Mouse (Mus musculus) embryonic fibroblast, embryonic 13.5 days (primary cell): ENCODE results near the gene Tff2. TPM values are rescaled to one million over a fixed set of nuclear protein-coding genes. Genes with fewer than 3 reads are reported as not detected.

Experiments
- H3K27ac ChIP-seq: 2 replicates; pipeline ENCODE4 v1.5.1; 2012; ENCODE audit warnings: low read length, control low read depth, inconsistent platforms; ENCODE audit not compliant: insufficient read depth
- H3K4me1 ChIP-seq: 2 replicates; pipeline ENCODE4 v1.6.1; 2011; ENCODE audit warnings: low read length; ENCODE audit not compliant: control insufficient read depth, insufficient read depth
- H3K4me3 ChIP-seq: 2 replicates; pipeline ENCODE4 v1.5.1; 2011; ENCODE audit warnings: mild to moderate bottlenecking, control low read depth, low read length; ENCODE audit not compliant: insufficient read depth
- CTCF ChIP-seq: IDR thresholded peaks from 2 replicates; pipeline ENCODE4 v1.5.1; 2011; ENCODE audit warnings: mild to moderate bottlenecking, control low read depth, low read length, moderate library complexity, borderline replicate concordance; ENCODE audit not compliant: insufficient read depth
- POLR2A ChIP-seq: IDR thresholded peaks from 2 replicates; pipeline ENCODE4 v1.6.1; 2011; ENCODE audit warnings: low read depth, mild to moderate bottlenecking, control low read depth, low read length, moderate library complexity
- polyA plus RNA-seq: library from polyadenylated mRNA; stranded (reverse); fragments of >200 nt; gene quantifications from 2 replicates; pipeline ENCODE4 v1.2.4, GENCODE M21; 2011; ENCODE audit warnings: low read depth; ENCODE audit not compliant: missing spikeins, insufficient read length

Gene Tff2
- polyA plus RNA-seq, 1 experiment: not detected

DNA sequence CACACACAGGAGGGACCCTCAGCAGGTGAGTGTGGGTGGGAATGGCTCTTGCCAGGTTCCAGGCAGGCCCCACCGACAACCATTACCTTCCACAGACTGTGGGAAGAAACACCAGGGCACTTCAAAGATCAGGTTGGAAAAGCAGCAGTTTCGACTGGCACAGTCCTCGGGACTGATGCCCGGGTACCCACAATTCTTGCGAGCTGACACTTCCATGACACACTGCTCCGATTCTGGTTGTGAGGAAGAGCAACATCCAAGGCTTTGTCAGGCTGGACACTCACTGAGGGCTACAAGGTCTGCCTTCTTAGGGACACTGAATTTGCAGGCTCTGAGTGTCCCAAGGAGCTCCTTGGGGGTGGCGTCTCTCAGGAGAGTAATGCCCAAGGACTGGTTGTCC is 2.0 kb downstream of the Tff2 start:
- no peak for TF ChIP-seq POLR2A
- TF ChIP-seq CTCF: no peak
- no peak overlapping the region for H3K27ac ChIP-seq
- no peak overlapping the region for H3K4me3 ChIP-seq
- H3K4me1 ChIP-seq: no peaks in the 10 kb centered on the region

GRCm38 (mm10) chr17:31138398-31138797 is 5.7 kb downstream of the Tff2 start:
- H3K4me1 ChIP-seq: no peaks in the 10 kb centered on the region
- no peak overlapping the region for H3K27ac ChIP-seq
- H3K4me3 ChIP-seq: no peak overlapping the region
- TF ChIP-seq POLR2A (no peak), CTCF (peak; percentile 60)

DNA sequence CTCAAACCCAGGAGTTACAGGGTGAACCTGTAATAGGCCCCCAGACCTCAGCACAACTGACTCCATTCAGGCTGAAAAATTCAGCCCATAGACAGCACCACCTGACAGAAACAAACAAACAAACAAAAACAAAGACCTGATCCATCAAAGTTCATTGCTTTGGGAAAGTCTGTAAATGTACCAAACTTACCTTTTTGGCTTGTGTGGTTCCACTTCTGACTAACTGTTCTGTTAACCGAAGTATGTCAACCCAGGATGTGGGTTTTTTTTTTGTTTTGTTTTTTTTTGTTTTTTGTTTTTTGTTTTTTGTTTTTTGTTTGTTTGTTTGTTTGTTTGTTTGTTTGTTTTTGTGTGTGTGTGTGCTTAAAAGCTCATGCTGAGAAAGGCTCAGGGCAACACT is 7.3 kb downstream of the Tff2 start:
- TF ChIP-seq POLR2A (no peak), CTCF (no peak)

DNA sequence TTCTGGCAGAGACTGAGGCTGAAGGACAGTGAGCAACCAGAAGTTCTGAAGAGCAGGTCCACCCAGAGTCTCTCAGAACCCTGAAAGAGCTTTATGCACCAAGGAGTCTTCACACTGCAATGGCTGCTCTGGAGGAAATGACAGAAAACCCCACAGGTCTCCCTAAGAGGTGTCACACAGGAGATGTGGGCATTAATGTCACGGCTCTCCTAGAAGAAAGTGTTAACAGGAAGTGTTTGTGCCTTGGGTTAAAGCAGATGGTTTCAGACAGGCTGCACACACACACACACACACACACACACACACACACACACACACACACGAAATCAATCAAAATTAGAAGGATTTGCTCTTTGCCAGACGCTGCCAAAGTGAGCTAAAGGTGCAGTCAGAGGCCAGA is 7.8 kb downstream of the Tff2 start:
- no peak for TF ChIP-seq CTCF
- no peak for TF ChIP-seq POLR2A
- H3K4me1 ChIP-seq: no peaks in the 10 kb centered on the region
- no peak overlapping the region for H3K4me3 ChIP-seq
- H3K27ac ChIP-seq: no peak overlapping the region

More for the DNA sequence above, 7.3 kb downstream of the Tff2 start:
- Histone ChIP-seq H3K4me3 (no peak overlapping the region), H3K27ac (no peak overlapping the region), H3K4me1 (no peaks in the 10 kb centered on the region)

- Histone ChIP-seq H3K4me1 (no peaks in the 10 kb centered on the region), H3K27ac (no peak overlapping the region), H3K4me3 (no peak overlapping the region)
- TF ChIP-seq POLR2A: no peak
- no peak for TF ChIP-seq CTCF
Measured at GRCm38 (mm10) chr17:31134913-31135312, 9.2 kb downstream of the Tff2 start.

- TF ChIP-seq CTCF (no peak), POLR2A (no peak)
- H3K27ac ChIP-seq: no peak overlapping the region
- H3K4me3 ChIP-seq: no peak overlapping the region
- H3K4me1 ChIP-seq: no peaks in the 10 kb centered on the region
Measured at GRCm38 (mm10) chr17:31133776-31134175, 10.3 kb downstream of the Tff2 start.

DNA sequence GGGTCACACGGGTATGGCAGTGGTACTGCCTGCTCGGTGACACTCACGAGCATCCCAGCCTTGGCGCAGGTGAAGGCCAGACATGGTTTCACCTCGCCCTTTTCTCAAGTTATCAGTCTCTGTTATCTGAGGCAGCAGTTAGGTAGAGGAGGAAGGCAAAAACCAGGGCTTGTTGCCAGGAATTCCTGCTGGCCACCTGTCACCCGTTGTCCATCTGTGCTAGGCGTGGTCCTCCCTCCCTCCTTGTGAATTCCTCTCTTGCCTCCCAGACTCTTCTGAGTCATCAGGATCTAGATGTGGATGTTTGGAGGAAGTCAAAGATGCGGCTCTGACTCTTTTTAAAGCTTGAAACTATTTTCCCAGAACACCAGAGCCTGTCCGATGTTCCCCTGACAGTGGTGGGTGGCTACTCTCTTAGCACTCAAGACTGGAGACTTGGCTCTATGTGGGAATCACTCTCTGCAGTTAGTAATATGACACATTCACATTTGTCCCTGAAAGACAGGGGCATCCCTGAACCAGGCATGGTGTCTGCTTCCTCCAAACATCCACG is 12.7 kb downstream of the Tff2 start:
- TF ChIP-seq CTCF (no peak), POLR2A (no peak)
- Histone ChIP-seq H3K4me3 (no peak overlapping the region), H3K4me1 (no peaks in the 10 kb centered on the region), H3K27ac (no peak overlapping the region)

GRCm38 (mm10) chr17:31129452-31129851 is 14.6 kb downstream of the Tff2 start, which contains the start of gene Tff3:
Gene Tff3, minus strand, starts transcription at chr17:31129646.
- Histone ChIP-seq H3K27ac (no peak within 1 kb of the TSS), H3K4me1 (no peaks in the 10 kb centered on the region), H3K4me3 (no peak within 1 kb of the TSS)
- TF ChIP-seq POLR2A (no peak), CTCF (no peak)

DNA sequence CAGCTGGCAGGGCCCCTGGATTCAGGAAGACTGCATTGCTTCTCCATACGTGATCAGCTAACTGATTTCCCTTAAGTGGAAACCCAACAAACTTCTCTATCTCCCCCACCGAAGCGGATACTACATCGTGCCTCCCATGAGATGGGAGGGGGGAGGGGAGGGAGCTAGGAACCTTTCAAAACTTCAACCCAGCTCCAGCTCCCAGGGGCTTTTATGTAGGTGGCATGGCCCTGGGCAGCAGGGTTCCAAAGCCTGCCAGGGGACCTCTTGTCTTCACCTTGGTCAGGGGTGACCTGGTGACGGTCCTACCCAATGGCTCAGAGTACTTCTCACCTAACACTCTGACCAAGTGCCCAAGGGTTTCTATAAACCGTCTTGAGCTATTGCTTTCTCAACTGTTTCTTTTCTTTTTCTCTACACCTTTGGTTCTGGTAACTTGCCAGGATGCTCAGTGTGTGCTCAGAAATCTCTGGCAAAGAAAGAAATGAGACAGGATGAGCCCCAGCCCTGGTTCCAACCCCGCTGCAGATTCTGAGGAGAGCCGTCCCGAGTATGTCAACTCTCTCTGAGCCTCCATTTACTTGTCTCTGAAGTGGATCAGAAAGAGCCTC is 15.3 kb downstream of the Tff2 start:
- H3K27ac ChIP-seq: no peak overlapping the region
- TF ChIP-seq POLR2A: no peak
- TF ChIP-seq CTCF: no peak
- H3K4me1 ChIP-seq: no peaks in the 10 kb centered on the region
- no peak overlapping the region for H3K4me3 ChIP-seq

GRCm38 (mm10) chr17:31125548-31126266 is 18.4 kb downstream of the Tff2 start:
- Histone ChIP-seq H3K4me3 (no peak overlapping the region), H3K4me1 (no peaks in the 10 kb centered on the region), H3K27ac (no peak overlapping the region)
- no peak for TF ChIP-seq POLR2A
- no peak for TF ChIP-seq CTCF
